ENCODE assay signal across 10 mouse cellular contexts in genomic region chr2:168841713-168842045, GRCm38 (mm10).
DNase-seq lines count a peak whose midpoint lies in the region; ATAC-seq and TF ChIP-seq lines count a peak whose summit lies in the region.
"Had no signal": no experiment of that assay in that cellular context is flagged by ENCODE, and none has a peak within 500 bp of the region (broad histone marks: within the 10 kb centered on the region; RNA-seq: fewer than 3 reads in every experiment).

No protein-coding gene starts in this region.

- under 1% methylated on average over 11 of the region's 11 CpGs for WGBS in forebrain, embryonic 10.5 days
- WGBS in forebrain, embryonic 16.5 days: 3% methylated on average over 11 of the region's 11 CpGs
- under 1% methylated on average over 11 of the region's 11 CpGs for WGBS in lung, embryonic 16.5 days
- WGBS in lung, adult 2 months: 3% methylated on average over 11 of the region's 11 CpGs
- 2% methylated on average over 11 of the region's 11 CpGs for WGBS in liver, embryonic 13.5 days (ENCODE audit: insufficient replicate concordance)
- 10% methylated on average over 11 of the region's 11 CpGs for WGBS in thymus, adult 2 months

- no peak for DNase-seq in forebrain, embryonic 10.5 days (ENCODE audit: extremely low spot score, low spot score)
- no peak for DNase-seq in lung, adult 2 months
- no peak for DNase-seq in liver, embryonic 13.5 days
- DNase-seq in thymus, adult 2 months: no peak
- no peak for DNase-seq in spleen, adult 18-20 months
- DNase-seq in MN1 (ENCODE audit: low spot score): no peak
- DNase-seq: cerebellum, adult 9-11 months had no signal

- peak overlapping the region; percentile 39 for H3K4me3 ChIP-seq in forebrain, embryonic 10.5 days
- H3K4me3 ChIP-seq in forebrain, embryonic 16.5 days (replicated peaks; ENCODE audit: low read length): no peak overlapping the region
- H3K4me3 ChIP-seq in lung, embryonic 16.5 days (ENCODE audit: low read length): no peak overlapping the region
- no peak overlapping the region for H3K4me3 ChIP-seq in lung, adult 2 months (replicated peaks; ENCODE audit: extremely low read depth, low read depth, low read length)
- no peak overlapping the region for H3K4me3 ChIP-seq in liver, embryonic 13.5 days (replicated peaks)
- no peak overlapping the region for H3K4me3 ChIP-seq in thymus, adult 2 months (ENCODE audit: control insufficient read depth, insufficient read depth, low read length)

- H3K36me3 ChIP-seq in forebrain, embryonic 10.5 days (replicated peaks): no peaks in the 10 kb centered on the region
- H3K36me3 ChIP-seq in forebrain, embryonic 16.5 days (ENCODE audit: control insufficient read depth, insufficient read depth): no peaks in the 10 kb centered on the region
- H3K36me3 ChIP-seq in lung, embryonic 16.5 days (ENCODE audit: control insufficient read depth, insufficient read depth, low read length): no peaks in the 10 kb centered on the region
- H3K36me3 ChIP-seq in liver, embryonic 13.5 days: no peaks in the 10 kb centered on the region
- no peaks in the 10 kb centered on the region for H3K36me3 ChIP-seq in thymus, adult 2 months (ENCODE audit: control insufficient read depth, insufficient read depth, low read length)

- no peak for TF ChIP-seq CTCF in lung, adult 2 months (IDR thresholded peaks at IDR 0.05; ENCODE audit: insufficient read depth, low read length)
- no peak for TF ChIP-seq CTCF in thymus, adult 2 months (IDR thresholded peaks at IDR 0.05; ENCODE audit: borderline replicate concordance, control insufficient read depth, extremely low read depth, insufficient read depth, low read length, poor library complexity)

- no peak overlapping the region for H3K4me2 ChIP-seq in forebrain, embryonic 16.5 days (ENCODE audit: low read length)
- peak overlapping the region; percentile 40 for H3K4me2 ChIP-seq in lung, embryonic 16.5 days (ENCODE audit: low read depth, low read length)
- peak overlapping the region; percentile 28 for H3K4me2 ChIP-seq in liver, embryonic 13.5 days

- no peaks in the 10 kb centered on the region for H3K9me3 ChIP-seq in forebrain, embryonic 10.5 days
- no peaks in the 10 kb centered on the region for H3K9me3 ChIP-seq in forebrain, embryonic 16.5 days (ENCODE audit: control insufficient read depth, low read length)
- H3K9me3 ChIP-seq in lung, embryonic 16.5 days (ENCODE audit: control insufficient read depth, low read length): peaks cover 4% of the 10 kb centered on the region
- no peaks in the 10 kb centered on the region for H3K9me3 ChIP-seq in liver, embryonic 13.5 days (replicated peaks)

- H3K9ac ChIP-seq in forebrain, embryonic 16.5 days (replicated peaks; ENCODE audit: low read depth, low read length): no peak overlapping the region
- H3K9ac ChIP-seq in lung, embryonic 16.5 days (ENCODE audit: low read length): no peak overlapping the region
- no peak overlapping the region for H3K9ac ChIP-seq in liver, embryonic 13.5 days

- peaks cover 70% of the 10 kb centered on the region for H3K4me1 ChIP-seq in forebrain, embryonic 10.5 days
- H3K4me1 ChIP-seq in forebrain, embryonic 16.5 days (replicated peaks; ENCODE audit: control insufficient read depth, insufficient read depth, low read length): peaks cover 14% of the 10 kb centered on the region
- H3K4me1 ChIP-seq in lung, embryonic 16.5 days (replicated peaks; ENCODE audit: control insufficient read depth, insufficient read depth, low read length): 0 out of 2 replicates have a peak, but pooled peaks cover 10% of the 10 kb centered on the region
- no peaks in the 10 kb centered on the region; the same call in 1 of the 2 replicates for H3K4me1 ChIP-seq in lung, adult 2 months (ENCODE audit: control insufficient read depth, insufficient read depth, low read length)
- H3K4me1 ChIP-seq in liver, embryonic 13.5 days (replicated peaks): peaks cover 29% of the 10 kb centered on the region
- H3K4me1 ChIP-seq in thymus, adult 2 months (replicated peaks; ENCODE audit: control insufficient read depth, insufficient read depth, low read length): peaks cover 11% of the 10 kb centered on the region

- ATAC-seq in forebrain, embryonic 16.5 days: no peak
- ATAC-seq in lung, embryonic 16.5 days (ENCODE audit: low read depth): no peak
- no peak for ATAC-seq in liver, embryonic 13.5 days (ENCODE audit: low read depth)

- H3K27ac ChIP-seq in forebrain, embryonic 10.5 days: peak overlapping the region; percentile 73
- no peak overlapping the region for H3K27ac ChIP-seq in forebrain, embryonic 16.5 days (ENCODE audit: low read length)
- H3K27ac ChIP-seq in lung, embryonic 16.5 days (ENCODE audit: low read length): no peak overlapping the region
- no peak overlapping the region for H3K27ac ChIP-seq in liver, embryonic 13.5 days
- no peak overlapping the region for H3K27ac ChIP-seq in thymus, adult 2 months (ENCODE audit: control insufficient read depth, insufficient read depth, low read length)
- H3K27ac ChIP-seq: kidney, postnatal 0 days had no signal

- H3K27me3 ChIP-seq in forebrain, embryonic 10.5 days (ENCODE audit: poor library complexity, severe bottlenecking): peaks cover 60% of the 10 kb centered on the region
- peaks cover 28% of the 10 kb centered on the region for H3K27me3 ChIP-seq in forebrain, embryonic 16.5 days (replicated peaks; ENCODE audit: control insufficient read depth, insufficient read depth, low read length)
- H3K27me3 ChIP-seq in lung, embryonic 16.5 days (ENCODE audit: control insufficient read depth, insufficient read depth, low read depth, low read length): peaks cover 58% of the 10 kb centered on the region
- peaks cover 84% of the 10 kb centered on the region for H3K27me3 ChIP-seq in liver, embryonic 13.5 days
- H3K27me3 ChIP-seq in thymus, adult 2 months (ENCODE audit: control insufficient read depth, insufficient read depth, low read length): peaks cover 17% of the 10 kb centered on the region

- no peak for TF ChIP-seq POLR2A in lung, adult 2 months (IDR thresholded peaks at IDR 0.05; ENCODE audit: borderline replicate concordance, extremely low read depth, low read depth, low read length)
- TF ChIP-seq POLR2A in thymus, adult 2 months (IDR thresholded peaks at IDR 0.05; ENCODE audit: control insufficient read depth, extremely low read depth, insufficient read depth, low read length, poor library complexity): no peak
